Mouse (Mus musculus): ENCODE data around the gene Ubr2.

DNA sequence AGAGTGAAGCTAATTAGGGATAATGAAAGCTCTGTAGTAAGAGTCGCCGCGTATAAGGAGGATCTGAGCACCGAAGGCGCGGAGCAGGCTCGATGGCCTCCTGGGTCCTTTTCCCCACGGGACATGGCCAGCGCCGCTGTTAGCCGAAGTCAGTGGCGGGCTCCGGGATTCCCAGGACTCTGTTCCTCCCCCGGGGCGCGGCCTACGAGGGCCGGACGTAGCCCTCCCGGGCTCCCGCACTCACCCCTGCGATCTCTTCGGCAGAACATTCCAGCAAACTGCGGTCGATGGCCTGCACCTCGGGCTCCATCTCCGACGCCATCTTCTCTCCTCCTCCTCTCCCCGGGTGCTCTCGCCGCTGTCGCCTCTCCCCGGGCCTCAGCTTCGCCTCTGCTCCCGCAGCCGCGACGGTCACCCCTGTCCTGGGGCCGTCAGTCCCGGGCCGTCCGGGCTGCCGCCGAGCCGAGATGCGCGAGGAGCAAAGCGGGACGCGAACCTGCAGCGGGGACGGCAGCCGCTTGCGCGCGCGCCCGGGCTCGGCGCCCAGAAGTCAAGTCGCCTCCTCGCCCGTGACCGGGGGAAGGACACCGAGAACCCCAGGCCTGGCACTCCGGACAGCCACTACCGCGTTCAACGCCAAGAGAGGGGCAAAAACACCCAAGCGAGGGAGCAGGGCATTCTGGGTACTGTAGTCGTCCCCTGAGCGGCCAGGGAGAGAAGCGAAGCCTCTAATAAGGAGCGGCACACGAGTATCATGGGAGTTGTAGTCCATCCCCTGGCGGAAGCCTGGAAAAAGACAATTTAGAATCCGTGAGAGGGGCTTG is at the start of gene Ubr2:
- TF ChIP-seq CTCF (IDR thresholded peaks at IDR 0.05; ENCODE audit: low read depth, low read length) (no peak), EP300 (IDR thresholded peaks at IDR 0.05; ENCODE audit: insufficient read depth, low read depth, low read length) (no peak)
